Comparison of ENCODE assay signal across 10 mouse cellular contexts in the genomic region with DNA sequence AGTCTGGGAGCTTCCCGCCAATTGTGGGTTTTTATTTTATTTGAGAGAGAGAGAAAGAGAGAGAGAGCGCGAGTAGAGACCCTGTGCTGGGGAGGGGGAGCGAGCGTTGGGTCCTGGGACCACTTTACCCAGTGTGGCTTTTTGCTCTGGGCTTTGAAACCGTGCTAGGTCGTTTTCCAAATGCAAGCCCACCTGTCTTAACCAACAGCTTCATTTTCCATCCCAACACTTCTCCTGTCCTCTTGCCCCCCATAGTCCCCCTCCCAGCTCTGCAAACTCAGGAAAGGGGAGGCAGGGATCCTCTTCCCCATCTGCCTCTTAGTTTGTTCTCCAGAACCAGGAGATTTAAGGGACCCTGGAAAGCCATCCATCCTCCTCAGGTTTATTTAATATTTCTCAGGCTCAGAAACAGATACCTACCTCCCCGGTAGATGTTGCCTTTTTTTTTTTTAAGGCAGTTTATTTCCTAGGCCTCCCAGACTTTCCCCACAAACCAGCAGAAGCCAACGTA. TPM values are rescaled to one million over a fixed set of nuclear protein-coding genes. Genes with fewer than 3 reads are reported as not detected.
A peak's percentile ranks its signal among the peaks of the same experiment; 100 is the strongest.
DNase-seq lines count a peak whose midpoint lies in the region; ATAC-seq and TF ChIP-seq lines count a peak whose summit lies in the region.
"Had no signal": no experiment of that assay in that cellular context is flagged by ENCODE, and none has a peak within 500 bp of the region (broad histone marks: within the 10 kb centered on the region; RNA-seq: fewer than 3 reads in every experiment).

No protein-coding gene starts in this region.

- H3K79me2 ChIP-seq in liver, adult 2 months (ENCODE audit: control insufficient read depth, insufficient read depth, low read length), result no peaks in the 10 kb centered on the region

- H3K4me3 ChIP-seq in liver, adult 2 months (ENCODE audit: insufficient read depth, low read depth, low read length), result peak overlapping the region; percentile 14; the same call in 1 of the 2 replicates
- peak overlapping the region; percentile 55 for H3K4me3 ChIP-seq in hindbrain, embryonic 15.5 days
- H3K4me3 ChIP-seq in neural tube, embryonic 12.5 days, result peak overlapping the region; percentile 99

- H3K4me1 ChIP-seq in liver, adult 2 months (ENCODE audit: control insufficient read depth, insufficient read depth, low read length), result no peaks in the 10 kb centered on the region
- H3K4me1 ChIP-seq in hindbrain, embryonic 15.5 days (replicated peaks), result peaks cover 13% of the 10 kb centered on the region
- peaks cover 22% of the 10 kb centered on the region for H3K4me1 ChIP-seq in neural tube, embryonic 12.5 days

- DNase-seq in adrenal gland, adult 2 months, result peak; percentile 29
- DNase-seq in adrenal gland, postnatal 25 days, result no peak
- DNase-seq in liver, adult 2 months (ENCODE audit: extremely low read depth, low read depth, low spot score), result no peak
- DNase-seq in liver, result no peak
- DNase-seq in embryo, embryonic 11 days, result no peak
- no peak for DNase-seq in frontal cortex, postnatal 25 days (ENCODE audit: low spot score in 2 of 2)
- DNase-seq: cerebellum, adult 11-12 months had no signal

- no peak overlapping the region for H3K9ac ChIP-seq in liver, adult 2 months (ENCODE audit: low read depth, low read length)
- H3K9ac ChIP-seq in hindbrain, embryonic 15.5 days, result peak overlapping the region; percentile 50
- H3K9ac ChIP-seq in neural tube, embryonic 12.5 days, result peak overlapping the region; percentile 100

- peaks cover 15% of the 10 kb centered on the region for H3K27me3 ChIP-seq in liver, adult 2 months (ENCODE audit: control insufficient read depth, insufficient read depth, low read length)
- peaks cover 22% of the 10 kb centered on the region; the same call in 1 of the 2 replicates for H3K27me3 ChIP-seq in hindbrain, embryonic 15.5 days
- H3K27me3 ChIP-seq in neural tube, embryonic 12.5 days (replicated peaks), result no peaks in the 10 kb centered on the region

- H3K4me2 ChIP-seq in hindbrain, embryonic 15.5 days, result peak overlapping the region; percentile 60
- peak overlapping the region; percentile 93 for H3K4me2 ChIP-seq in neural tube, embryonic 12.5 days (replicated peaks)

- no peaks in the 10 kb centered on the region for H3K36me3 ChIP-seq in liver, adult 2 months (ENCODE audit: control insufficient read depth, insufficient read depth, low read length)
- no peaks in the 10 kb centered on the region for H3K36me3 ChIP-seq in hindbrain, embryonic 15.5 days
- peaks cover 9% of the 10 kb centered on the region for H3K36me3 ChIP-seq in neural tube, embryonic 12.5 days

- ATAC-seq in hindbrain, embryonic 15.5 days (ENCODE audit: low FRiP score, low read depth), result no peak
- no peak for ATAC-seq in neural tube, embryonic 12.5 days (ENCODE audit: low FRiP score, low read depth)

- TF ChIP-seq CTCF in liver, adult 2 months (IDR thresholded peaks at IDR 0.05; ENCODE audit: low read depth, low read length), result no peak

- no peak overlapping the region for H3K27ac ChIP-seq in liver, adult 2 months (replicated peaks; ENCODE audit: insufficient read depth, low read depth, low read length)
- H3K27ac ChIP-seq in hindbrain, embryonic 15.5 days (replicated peaks), result peak overlapping the region; percentile 97
- peak overlapping the region; percentile 97 for H3K27ac ChIP-seq in neural tube, embryonic 12.5 days

- H3K9me3 ChIP-seq in hindbrain, embryonic 15.5 days, result no peaks in the 10 kb centered on the region
- H3K9me3 ChIP-seq in neural tube, embryonic 12.5 days, result 0 out of 2 replicates have a peak, but pooled peaks cover 3% of the 10 kb centered on the region

- 20% methylated on average over 9 of the region's 9 CpGs for WGBS in liver, adult 2 months
- 3% methylated on average over 9 of the region's 9 CpGs for WGBS in hindbrain, embryonic 15.5 days
- 2% methylated on average over 9 of the region's 9 CpGs for WGBS in neural tube, embryonic 12.5 days

- no peak for TF ChIP-seq POLR2A in liver, adult 2 months (IDR thresholded peaks at IDR 0.05; ENCODE audit: extremely low read depth, insufficient read depth, low read length)

RNA-seq across cellular contexts. Expression of a gene that starts 4.5 kb away (rescaled TPM):
- 10 to 100 TPM; 18.7 to 22.6 TPM for total RNA-seq in adrenal gland, adult 2 months (2021)
- polyA plus RNA-seq in adrenal gland, adult 2 months (2012; rRNA removed), result 69.6 and 86.1 TPM in 2 replicates
- 24.0 and 25.6 TPM in 2 replicates for total RNA-seq in adrenal gland, postnatal 25 days (2021)
- 0.46 and 0.60 TPM in 2 replicates for total RNA-seq in liver, adult 2 months (2014; rRNA removed)
- polyA plus RNA-seq in liver, adult 2 months (2012; rRNA removed), result 0.98 and 1.3 TPM in 2 replicates
- 26.8 and 32.9 TPM in 2 replicates for polyA plus RNA-seq in hindbrain, embryonic 15.5 days (2015; fragmentation: Nextera tagmentation; extraction: Ambion mirVana)
- 109 and 119 TPM in 2 replicates for polyA plus RNA-seq in neural tube, embryonic 12.5 days (2016; fragmentation: Nextera tagmentation; extraction: Ambion mirVana)
- total RNA-seq: left cerebral cortex, adult 18-20 months had no signal

RNA-seq across cellular contexts. Expression of a gene that starts 10.7 kb away (rescaled TPM):
- not detected for total RNA-seq in adrenal gland, adult 2 months (2021)
- not detected in 2 replicates for polyA plus RNA-seq in adrenal gland, adult 2 months (2012; rRNA removed)
- total RNA-seq in adrenal gland, postnatal 25 days (2021), result not detected in 2 replicates
- not detected in 2 replicates for total RNA-seq in liver, adult 2 months (2014; rRNA removed)
- polyA plus RNA-seq in liver, adult 2 months (2012; rRNA removed), result not detected in 2 replicates
- 0.30 and 0.52 TPM in 2 replicates for polyA plus RNA-seq in hindbrain, embryonic 15.5 days (2015; fragmentation: Nextera tagmentation; extraction: Ambion mirVana)
- 8.1 and 8.8 TPM in 2 replicates for polyA plus RNA-seq in neural tube, embryonic 12.5 days (2016; fragmentation: Nextera tagmentation; extraction: Ambion mirVana)
- total RNA-seq: left cerebral cortex, adult 18-20 months had no signal

RNA-seq across cellular contexts. Expression of a gene that starts 31.7 kb away (rescaled TPM):
- 10 to 100 TPM; 20.1 to 21.9 TPM for total RNA-seq in adrenal gland, adult 2 months (2021)
- 89.4 and 94.9 TPM in 2 replicates for polyA plus RNA-seq in adrenal gland, adult 2 months (2012; rRNA removed)
- total RNA-seq in adrenal gland, postnatal 25 days (2021), result 33.0 and 40.1 TPM in 2 replicates
- 0.18 and 0.47 TPM in 2 replicates for total RNA-seq in liver, adult 2 months (2014; rRNA removed)
- polyA plus RNA-seq in liver, adult 2 months (2012; rRNA removed), result 0.47 and 0.48 TPM in 2 replicates
- polyA plus RNA-seq in hindbrain, embryonic 15.5 days (2015; fragmentation: Nextera tagmentation; extraction: Ambion mirVana), result 12.8 and 13.2 TPM in 2 replicates
- polyA plus RNA-seq in neural tube, embryonic 12.5 days (2016; fragmentation: Nextera tagmentation; extraction: Ambion mirVana), result 21.2 and 26.5 TPM in 2 replicates
- total RNA-seq: left cerebral cortex, adult 18-20 months had no signal

RNA-seq across cellular contexts. Expression of a gene that starts 36.8 kb away (rescaled TPM):
- 10 to 100 TPM; 16.7 to 21.8 TPM for total RNA-seq in adrenal gland, adult 2 months (2021)
- polyA plus RNA-seq in adrenal gland, adult 2 months (2012; rRNA removed), result 27.9 and 30.0 TPM in 2 replicates
- total RNA-seq in adrenal gland, postnatal 25 days (2021), result 27.6 and 31.5 TPM in 2 replicates
- 0.37 and 0.67 TPM in 2 replicates for total RNA-seq in liver, adult 2 months (2014; rRNA removed)
- 0.55 and 0.91 TPM in 2 replicates for polyA plus RNA-seq in liver, adult 2 months (2012; rRNA removed)
- 3.5 and 3.8 TPM in 2 replicates for polyA plus RNA-seq in hindbrain, embryonic 15.5 days (2015; fragmentation: Nextera tagmentation; extraction: Ambion mirVana)
- 10.2 and 15.1 TPM in 2 replicates for polyA plus RNA-seq in neural tube, embryonic 12.5 days (2016; fragmentation: Nextera tagmentation; extraction: Ambion mirVana)
- total RNA-seq: left cerebral cortex, adult 18-20 months had no signal

RNA-seq across cellular contexts. Expression of a gene that starts 51.7 kb away (rescaled TPM):
- total RNA-seq in adrenal gland, adult 2 months (2021), result 10 to 100 TPM; 15.2 to 31.6 TPM
- 43.4 and 45.6 TPM in 2 replicates for polyA plus RNA-seq in adrenal gland, adult 2 months (2012; rRNA removed)
- total RNA-seq in adrenal gland, postnatal 25 days (2021), result 36.5 and 36.8 TPM in 2 replicates
- total RNA-seq in liver, adult 2 months (2014; rRNA removed), result 0.09 and 0.20 TPM in 2 replicates
- 0.35 and 0.40 TPM in 2 replicates for polyA plus RNA-seq in liver, adult 2 months (2012; rRNA removed)
- polyA plus RNA-seq in hindbrain, embryonic 15.5 days (2015; fragmentation: Nextera tagmentation; extraction: Ambion mirVana), result 115 and 140 TPM in 2 replicates
- polyA plus RNA-seq in neural tube, embryonic 12.5 days (2016; fragmentation: Nextera tagmentation; extraction: Ambion mirVana), result 79.2 and 94.7 TPM in 2 replicates
- total RNA-seq: left cerebral cortex, adult 18-20 months had no signal

Comparison
In these comparisons a context has a peak if more than half of its experiments do, and no peak if none do; other contexts are left out.
1. H3K4me3 ChIP-seq: peak in every context shown above with its lines; median percentile 99 in neural tube, embryonic 12.5 days; 55 in hindbrain, embryonic 15.5 days; 14 in liver, adult 2 months.
2. RNA of a gene that starts 4.5 kb away (polyA plus RNA-seq): 109 to 119 TPM in neural tube, embryonic 12.5 days, 69.6 to 86.1 TPM in adrenal gland, adult 2 months and 26.8 to 32.9 TPM in hindbrain, embryonic 15.5 days; 0.98 to 1.3 TPM in liver, adult 2 months; every median in the first group is over 10 times any median in the second.